Mouse (Mus musculus) urinary bladder, postnatal 25 days (tissue): ENCODE data around the gene Rrp7a.
"Not testable (repeated sequence)": the region's sequence is repeated elsewhere in the genome, so short reads cannot be mapped to it uniquely, and the experiment has no call there.

Experiments
- DNase-seq: peaks from one replicate; pipeline ENCODE4 v3.0.0; 2022; ENCODE audit warnings: low spot score

Rrp7a gene

GRCm38 (mm10) chr15:83156929-83157666, 34.5 kb upstream of the Rrp7a start:
- peak; percentile 75 for DNase-seq

DNA sequence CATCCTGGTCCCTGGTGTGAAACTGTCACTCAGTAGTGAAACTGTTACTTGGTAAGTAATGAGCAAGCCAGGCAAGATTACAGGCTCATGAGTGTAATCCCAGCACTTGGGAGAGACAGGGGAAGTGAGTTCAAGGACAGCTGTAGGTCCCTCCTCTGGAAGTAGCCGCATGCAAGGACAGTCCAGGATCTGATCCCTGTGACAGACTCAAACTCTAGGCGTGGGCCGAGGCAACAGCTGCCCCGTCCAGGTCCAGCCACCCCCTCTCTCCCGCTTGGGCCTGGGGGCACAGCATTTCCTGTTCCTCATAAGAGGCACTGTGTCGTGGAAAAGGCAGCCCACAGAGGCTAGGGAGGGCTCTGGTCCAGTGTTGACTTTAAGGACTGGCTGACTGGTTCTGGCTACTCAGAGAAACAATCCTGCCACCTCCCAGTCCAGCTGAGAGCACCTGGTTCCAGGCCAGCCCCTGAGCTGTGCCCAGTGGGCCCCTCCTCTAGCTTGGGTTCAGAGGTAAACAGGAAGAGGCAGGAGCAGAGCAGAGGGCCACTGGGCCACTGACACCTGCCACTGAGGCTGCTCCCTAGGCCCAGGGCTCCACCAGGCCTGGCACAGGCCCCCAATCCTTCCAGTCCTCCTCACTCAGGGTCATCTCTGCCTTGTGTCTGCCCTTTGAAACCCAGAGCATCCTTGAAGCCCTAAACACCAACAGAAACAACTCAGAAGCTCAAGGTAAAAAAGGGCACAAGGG, 33.2 kb upstream of the Rrp7a start:
- DNase-seq: no peak

- DNase-seq: no peak
These were observed 31.7 kb upstream of the Rrp7a start for GRCm38 (mm10) chr15:83154309-83154708.

- no peak for DNase-seq
These were observed 28.1 kb upstream of the Rrp7a start for GRCm38 (mm10) chr15:83150694-83151093.

DNA sequence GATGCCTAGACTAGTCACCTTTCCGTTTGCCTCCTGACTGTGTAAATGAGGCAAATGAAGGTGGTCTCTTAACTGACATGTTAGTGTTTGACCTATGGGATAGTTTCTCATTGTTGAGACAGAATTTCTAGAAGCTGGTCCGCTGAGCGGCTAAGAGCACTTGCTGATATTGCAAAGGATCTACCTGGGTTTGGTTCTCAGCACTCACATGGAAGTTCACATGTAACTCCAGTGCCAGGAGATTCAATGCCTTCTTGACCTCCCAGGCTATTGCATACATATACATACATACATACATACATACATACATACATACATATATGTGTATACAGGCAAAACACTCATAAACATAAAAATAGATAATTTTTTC, 27.5 kb upstream of the Rrp7a start:
- no peak for DNase-seq

DNA sequence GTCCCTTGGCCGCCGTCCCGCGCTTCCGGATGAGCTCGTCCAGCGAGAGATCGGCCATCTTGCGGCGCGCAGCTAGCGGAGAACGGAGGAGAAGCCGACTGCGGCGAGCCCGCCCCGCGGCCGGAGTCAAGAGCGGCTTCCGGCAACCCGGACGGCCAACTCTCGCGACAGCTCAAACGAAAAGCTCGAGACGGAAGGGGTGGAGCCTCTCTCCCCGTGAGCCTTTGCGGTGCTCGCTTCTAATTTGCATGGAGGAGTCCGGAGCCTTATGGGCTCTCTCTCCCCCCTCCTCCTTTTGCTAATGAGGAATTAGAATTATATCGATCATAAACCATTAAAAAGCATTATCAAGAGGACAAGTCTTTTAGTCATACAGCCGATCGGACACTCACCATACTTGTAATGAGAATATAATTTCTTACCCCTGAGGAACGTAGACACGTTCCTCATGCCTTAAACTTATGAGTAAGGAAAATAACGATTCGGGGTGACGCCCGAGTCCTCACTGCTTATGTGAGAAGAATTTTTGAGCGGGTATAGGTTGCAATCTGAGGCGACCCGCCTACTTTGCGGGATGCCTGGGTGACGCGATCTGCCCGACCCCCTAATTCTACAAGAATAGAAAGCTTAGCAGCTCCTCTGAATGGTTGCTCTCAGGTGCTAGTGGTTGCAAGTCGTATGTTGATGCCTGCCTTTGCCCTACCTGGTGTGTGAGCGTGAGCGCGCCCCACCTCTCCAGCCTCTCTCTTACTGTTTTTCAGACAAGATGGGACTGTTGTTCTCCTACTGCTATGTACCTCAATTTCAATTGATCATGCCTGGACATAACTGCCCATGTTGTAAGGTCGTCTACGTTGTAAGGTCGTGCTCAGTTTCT, 26.8 kb upstream of the Rrp7a start, which contains the start of gene Poldip3:
Poldip3 (minus strand) TSS at position 189 of the 877 bp plus-strand sequence.
- peak; percentile 96 for DNase-seq

GRCm38 (mm10) chr15:83148801-83149195, 26.2 kb upstream of the Rrp7a start:
- no peak for DNase-seq

GRCm38 (mm10) chr15:83148395-83148794, 25.8 kb upstream of the Rrp7a start:
- no peak for DNase-seq

GRCm38 (mm10) chr15:83145541-83145940, 22.9 kb upstream of the Rrp7a start:
- DNase-seq: no peak

- no peak for DNase-seq
These were observed 20.3 kb upstream of the Rrp7a start for GRCm38 (mm10) chr15:83142861-83143260.

DNA sequence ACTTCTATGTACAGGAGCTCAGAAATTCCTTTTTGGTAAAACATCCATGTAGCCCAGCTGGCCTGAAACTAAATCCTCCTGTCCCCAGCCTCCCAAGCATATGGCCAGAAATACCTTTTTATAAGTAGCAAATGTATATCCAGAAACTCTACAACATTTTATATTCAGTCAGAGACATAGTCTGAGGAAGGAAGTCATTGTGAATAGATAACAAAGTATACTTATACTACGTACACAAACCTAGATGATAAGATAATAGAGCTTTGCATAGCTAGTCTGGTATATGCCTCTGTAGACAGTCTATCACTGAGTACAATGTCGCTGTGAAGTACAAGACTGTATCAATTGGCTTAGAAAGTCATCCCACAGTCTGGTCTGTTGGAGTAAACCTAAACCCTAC, 13.1 kb upstream of the Rrp7a start:
- DNase-seq: no peak

GRCm38 (mm10) chr15:83134671-83135070, 12.1 kb upstream of the Rrp7a start:
- no peak for DNase-seq

- no peak for DNase-seq
These were observed 7.1 kb upstream of the Rrp7a start for GRCm38 (mm10) chr15:83129530-83130231.

- DNase-seq: not testable (repeated sequence)
These were observed 4.4 kb upstream of the Rrp7a start for GRCm38 (mm10) chr15:83127037-83127436.

DNA sequence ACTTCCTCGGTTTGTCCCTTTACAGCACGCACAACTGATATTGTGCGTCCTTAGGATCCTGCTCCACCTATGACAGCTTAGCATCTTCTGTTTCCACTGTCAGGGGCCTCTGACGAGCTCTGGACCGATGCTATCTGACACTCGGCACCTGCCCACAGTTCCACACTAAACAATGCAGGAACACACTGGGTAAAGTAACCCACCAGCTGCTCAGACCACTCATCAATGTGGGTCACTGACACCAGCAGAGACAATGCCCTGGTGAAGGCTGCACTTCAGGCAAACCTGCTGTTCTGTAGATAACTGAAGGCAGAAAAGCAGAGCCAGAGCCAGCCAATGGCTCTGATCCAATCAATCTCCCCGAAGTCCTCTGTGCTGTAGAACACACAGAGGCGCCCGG, 4.0 kb upstream of the Rrp7a start:
- DNase-seq: no peak

DNA sequence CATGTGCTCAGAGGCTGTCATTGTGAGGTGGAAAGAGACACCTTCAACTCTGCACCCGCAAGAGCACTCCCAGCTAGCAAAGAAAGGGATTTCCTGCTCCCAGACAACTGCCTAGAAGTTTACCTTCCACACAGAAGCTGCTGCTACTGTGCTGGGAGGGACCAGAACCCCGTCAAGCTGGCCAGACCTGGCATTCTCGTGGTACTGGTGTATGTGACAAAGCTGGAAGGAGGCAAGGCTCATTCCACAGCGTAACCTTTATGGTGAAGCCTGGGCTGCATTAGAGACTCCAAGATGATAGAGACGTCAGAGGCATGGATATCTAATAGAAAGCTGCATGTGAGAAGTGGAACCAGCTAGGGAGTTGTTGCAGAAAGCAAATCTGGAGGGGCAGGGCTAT, 2.0 kb upstream of the Rrp7a start:
- no peak for DNase-seq

DNA sequence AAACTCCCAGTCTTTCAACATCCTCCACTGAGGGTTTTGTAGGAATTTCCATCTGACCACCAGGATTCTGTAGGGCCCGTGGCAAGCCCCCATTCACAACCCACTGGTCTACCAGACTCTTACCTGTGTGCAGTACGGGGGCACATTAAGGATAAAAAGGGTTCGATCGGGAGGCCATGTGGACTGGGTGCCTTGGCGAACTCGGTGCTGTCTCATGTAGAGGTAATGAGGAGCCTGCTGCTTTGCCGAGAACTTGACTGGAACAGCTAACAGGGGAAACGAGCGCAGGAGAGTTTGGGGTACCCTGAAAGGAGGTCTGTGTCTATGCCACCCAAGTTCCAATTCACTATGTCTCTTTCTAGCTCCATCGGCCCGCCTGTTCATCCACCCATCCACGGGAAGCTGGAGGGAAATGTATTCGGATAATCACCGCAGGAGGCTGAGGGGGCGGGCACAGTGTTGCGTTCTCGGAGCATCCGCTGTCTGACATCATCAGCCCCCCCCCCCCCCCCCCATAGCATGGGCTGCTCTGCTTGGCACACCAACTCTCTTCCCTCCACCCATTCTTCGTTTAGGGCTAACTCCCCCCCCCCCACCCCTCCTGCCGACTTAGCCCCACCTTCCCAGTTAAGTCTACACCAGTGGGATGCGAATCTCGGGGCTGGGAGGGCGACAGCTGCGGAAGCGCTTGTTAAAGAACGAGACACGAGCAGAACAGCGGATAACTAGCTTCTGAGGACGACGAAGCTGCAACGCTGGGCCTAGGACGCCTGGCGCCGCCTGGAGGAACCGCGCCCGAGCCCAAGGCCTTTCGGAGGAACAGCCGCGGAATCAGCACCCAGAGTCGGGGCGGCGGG, 664 bp downstream of the Rrp7a start:
- DNase-seq: no peak

- no peak for DNase-seq
These were observed 4.2 kb downstream of the Rrp7a start for GRCm38 (mm10) chr15:83118360-83118759.

- no peak for DNase-seq
These were observed 7.5 kb downstream of the Rrp7a start for GRCm38 (mm10) chr15:83115071-83115470.

GRCm38 (mm10) chr15:83114106-83114505, 8.5 kb downstream of the Rrp7a start:
- DNase-seq: no peak

DNA sequence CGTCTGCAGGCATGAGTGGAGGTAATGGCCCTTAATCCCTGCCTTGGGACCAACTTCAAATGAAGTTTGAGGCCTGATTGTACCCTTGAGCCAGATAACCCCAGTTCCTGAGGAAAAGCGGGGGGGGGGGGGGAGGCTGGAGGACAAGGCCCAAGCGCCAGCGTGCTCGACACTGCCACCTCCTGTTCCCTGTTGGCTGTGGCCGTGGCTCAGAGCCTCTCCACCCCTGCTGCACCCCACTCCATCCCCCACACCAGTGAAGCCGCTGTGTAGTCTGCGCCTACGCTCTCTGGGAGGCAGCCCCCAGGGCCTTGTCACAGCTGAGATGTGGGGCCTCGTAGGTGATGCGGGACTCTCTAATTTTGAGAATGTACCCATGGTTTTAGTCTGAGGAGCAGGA, 9.7 kb downstream of the Rrp7a start:
- peak; percentile 60 for DNase-seq
